Mouse (Mus musculus): ENCODE measurements at regions not wholly inside any gene's neighbourhood (a gene's known extent, or its start where the extent isn't known, plus 50 kb on each side); places are given as distances from the start of the nearest gene placed in this dataset.

- no peaks in the 10 kb centered on the region for H3K9me3 ChIP-seq (ENCODE audit: control insufficient read depth, low read length)
- H3K4me2 ChIP-seq (ENCODE audit: low read length), result no peak overlapping the region
- no peaks in the 10 kb centered on the region for H3K27me3 ChIP-seq (ENCODE audit: control insufficient read depth, insufficient read depth, low read length)
- H3K36me3 ChIP-seq (ENCODE audit: control insufficient read depth, insufficient read depth, low read length), result no peaks in the 10 kb centered on the region
- no peaks in the 10 kb centered on the region for H3K4me1 ChIP-seq (ENCODE audit: control insufficient read depth in 2 of 2, insufficient read depth in 2 of 2, low read length in 2 of 2)
- 78% methylated on average over 2 of the region's 2 CpGs for WGBS
- no peak for ATAC-seq (ENCODE audit: insufficient number of reproducible peaks, insufficient read depth, low FRiP score, low read depth)
- H3K4me3 ChIP-seq (ENCODE audit: control insufficient read depth in 1 of 2, insufficient read depth in 1 of 2, low read depth in 1 of 2, low read length in 2 of 2), result no peak overlapping the region
- H3K9ac ChIP-seq (ENCODE audit: low read length), result no peak overlapping the region
- H3K27ac ChIP-seq (replicated peaks in 1 of 2; ENCODE audit: control insufficient read depth in 1 of 2, insufficient read depth in 1 of 2, low read depth in 2 of 2, low read length in 2 of 2), result no peak overlapping the region
Observed at GRCm38 (mm10) chr17:94012386-94012785, 737.4 kb downstream of the Mettl4 start.

GRCm38 (mm10) chr17:94002095-94002494, 747.7 kb downstream of the Mettl4 start:
- H3K9ac ChIP-seq (ENCODE audit: low read length), result no peak overlapping the region
- H3K27me3 ChIP-seq (ENCODE audit: control insufficient read depth, insufficient read depth, low read length), result no peaks in the 10 kb centered on the region
- H3K27ac ChIP-seq (replicated peaks in 1 of 2; ENCODE audit: control insufficient read depth in 1 of 2, insufficient read depth in 1 of 2, low read depth in 2 of 2, low read length in 2 of 2), result no peak overlapping the region
- no peaks in the 10 kb centered on the region for H3K9me3 ChIP-seq (ENCODE audit: control insufficient read depth, low read length)
- no peaks in the 10 kb centered on the region for H3K4me1 ChIP-seq (ENCODE audit: control insufficient read depth in 2 of 2, insufficient read depth in 2 of 2, low read length in 2 of 2)
- no peak overlapping the region for H3K4me3 ChIP-seq (ENCODE audit: control insufficient read depth in 1 of 2, insufficient read depth in 1 of 2, low read depth in 1 of 2, low read length in 2 of 2)
- WGBS, result 67% methylated on average over 4 of the region's 4 CpGs
- no peak overlapping the region for H3K4me2 ChIP-seq (ENCODE audit: low read length)
- no peak for ATAC-seq (ENCODE audit: insufficient number of reproducible peaks, insufficient read depth, low FRiP score, low read depth)
- H3K36me3 ChIP-seq (ENCODE audit: control insufficient read depth, insufficient read depth, low read length), result no peaks in the 10 kb centered on the region

DNA sequence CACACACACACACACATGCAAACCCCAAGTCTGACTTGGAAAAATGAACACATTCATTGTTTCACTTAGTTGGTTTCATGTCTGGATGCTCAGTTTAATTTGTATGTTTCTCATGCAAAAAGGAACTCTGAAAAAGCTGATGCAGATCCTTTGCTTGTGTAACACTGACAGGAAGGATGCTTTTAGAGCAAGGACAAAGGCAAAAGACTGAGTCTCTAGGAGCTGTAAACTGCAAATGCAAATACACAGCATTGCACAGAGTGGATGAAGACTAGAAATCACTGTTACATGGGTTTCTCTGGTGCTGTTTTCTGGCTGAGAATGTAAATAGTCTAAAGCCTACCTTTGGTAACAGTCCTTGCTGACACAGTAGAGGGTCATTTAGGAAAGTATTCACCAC, 748.3 kb downstream of the Mettl4 start:
- no peak overlapping the region for H3K9ac ChIP-seq (ENCODE audit: low read length)
- no peaks in the 10 kb centered on the region for H3K27me3 ChIP-seq (ENCODE audit: control insufficient read depth, insufficient read depth, low read length)
- ATAC-seq (ENCODE audit: insufficient number of reproducible peaks, insufficient read depth, low FRiP score, low read depth), result no peak
- no peak overlapping the region for H3K4me2 ChIP-seq (ENCODE audit: low read length)
- no peaks in the 10 kb centered on the region for H3K4me1 ChIP-seq (ENCODE audit: control insufficient read depth in 2 of 2, insufficient read depth in 2 of 2, low read length in 2 of 2)
- no peaks in the 10 kb centered on the region for H3K36me3 ChIP-seq (ENCODE audit: control insufficient read depth, insufficient read depth, low read length)
- no peak overlapping the region for H3K4me3 ChIP-seq (ENCODE audit: control insufficient read depth in 1 of 2, insufficient read depth in 1 of 2, low read depth in 1 of 2, low read length in 2 of 2)
- H3K9me3 ChIP-seq (ENCODE audit: control insufficient read depth, low read length), result no peaks in the 10 kb centered on the region
- no peak overlapping the region for H3K27ac ChIP-seq (replicated peaks in 1 of 2; ENCODE audit: control insufficient read depth in 1 of 2, insufficient read depth in 1 of 2, low read depth in 2 of 2, low read length in 2 of 2)

- no peaks in the 10 kb centered on the region for H3K36me3 ChIP-seq (ENCODE audit: control insufficient read depth, insufficient read depth, low read length)
- no peak overlapping the region for H3K9ac ChIP-seq (ENCODE audit: low read length)
- no peak overlapping the region for H3K27ac ChIP-seq (replicated peaks in 1 of 2; ENCODE audit: control insufficient read depth in 1 of 2, insufficient read depth in 1 of 2, low read depth in 2 of 2, low read length in 2 of 2)
- H3K9me3 ChIP-seq (ENCODE audit: control insufficient read depth, low read length), result no peaks in the 10 kb centered on the region
- H3K4me1 ChIP-seq (ENCODE audit: control insufficient read depth in 2 of 2, insufficient read depth in 2 of 2, low read length in 2 of 2), result no peaks in the 10 kb centered on the region
- H3K27me3 ChIP-seq (ENCODE audit: control insufficient read depth, insufficient read depth, low read length), result no peaks in the 10 kb centered on the region
- 80% methylated on average over 2 of the region's 2 CpGs for WGBS
- H3K4me3 ChIP-seq (ENCODE audit: control insufficient read depth in 1 of 2, insufficient read depth in 1 of 2, low read depth in 1 of 2, low read length in 2 of 2), result no peak overlapping the region
- no peak for ATAC-seq (ENCODE audit: insufficient number of reproducible peaks, insufficient read depth, low FRiP score, low read depth)
- H3K4me2 ChIP-seq (ENCODE audit: low read length), result no peak overlapping the region
Observed at GRCm38 (mm10) chr17:93986932-93987331, 762.9 kb downstream of the Mettl4 start.

Measured in heart, embryonic 14.5 days (tissue).